Mouse (Mus musculus) gastrocnemius, postnatal 10 days (tissue): ENCODE measurements around the gene Amy1. TPM values are rescaled to one million over a fixed set of nuclear protein-coding genes. Genes with fewer than 3 reads are reported as not detected.
"Not testable (repeated sequence)": the region's sequence is repeated elsewhere in the genome, so short reads cannot be mapped to it uniquely, and the experiment has no call there.

ENCODE experiments used
- DNase-seq: peaks from one replicate; pipeline ENCODE4 v3.0.0; 2021; ENCODE audit warnings: mixed read lengths
- long read RNA-seq, 2 experiments: library from polyadenylated mRNA; stranded (forward); transcript quantifications; one replicate each; pipeline ENCODE4 v2.0.0; 2021
- total RNA-seq, 2 experiments: library from RNA; stranded (reverse); gene quantifications; 2 replicates each; pipeline ENCODE4 v1.2.3; 2021

Gene Amy1
- total RNA-seq, result under 1 TPM; 0.72 to 0.85 TPM
- long read RNA-seq, experiment 1, result 0 reads
- long read RNA-seq, experiment 2, partial matches to known transcripts, result 0 of 1 reads
- long read RNA-seq, experiment 2, other reads (novel, unspliced or antisense), result 0 of 1 reads

DNA sequence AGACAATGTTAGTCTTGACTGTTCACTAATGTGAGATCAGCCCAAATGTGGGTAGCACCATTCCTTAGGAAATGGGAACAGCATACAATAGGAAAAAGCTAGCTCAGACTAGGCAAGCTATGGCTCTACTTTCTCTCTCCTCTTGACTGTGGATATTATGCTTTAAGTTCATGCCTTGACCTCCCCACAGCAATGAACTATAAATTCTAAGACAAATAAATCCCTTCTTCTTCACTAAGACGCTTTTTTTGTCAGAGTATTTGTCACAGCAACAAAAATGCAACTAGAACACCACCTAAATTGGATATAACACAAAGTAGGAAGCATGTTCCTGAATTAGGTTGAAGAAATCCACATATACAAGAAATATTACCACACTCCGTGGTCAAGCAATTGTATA lies at the start of gene Amy1:
Gene Amy1 (minus strand): TSS at position 101 of the 400 bp plus-strand sequence.
- DNase-seq, result no peak

DNA sequence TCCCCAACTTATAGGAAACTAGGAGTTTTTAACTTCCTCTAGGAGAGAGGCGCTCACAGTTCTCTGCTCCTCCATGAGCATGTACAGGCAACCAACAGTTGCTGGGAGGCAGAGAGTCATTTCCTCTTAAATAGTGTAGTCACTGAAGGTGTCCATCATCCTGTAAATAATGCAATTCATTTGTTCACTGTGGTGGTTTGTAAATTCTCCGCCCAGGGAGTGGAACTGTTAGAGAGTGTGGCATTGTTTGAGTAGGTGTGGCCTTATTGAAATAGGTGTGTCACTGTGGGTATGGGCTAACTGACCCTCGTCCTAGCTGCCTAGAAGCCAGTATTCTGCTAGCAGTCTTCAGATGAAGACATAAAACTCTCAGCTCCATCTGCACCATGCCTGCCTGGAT lies 47.8 kb upstream of the Amy1 start:
- DNase-seq, result no peak

DNA sequence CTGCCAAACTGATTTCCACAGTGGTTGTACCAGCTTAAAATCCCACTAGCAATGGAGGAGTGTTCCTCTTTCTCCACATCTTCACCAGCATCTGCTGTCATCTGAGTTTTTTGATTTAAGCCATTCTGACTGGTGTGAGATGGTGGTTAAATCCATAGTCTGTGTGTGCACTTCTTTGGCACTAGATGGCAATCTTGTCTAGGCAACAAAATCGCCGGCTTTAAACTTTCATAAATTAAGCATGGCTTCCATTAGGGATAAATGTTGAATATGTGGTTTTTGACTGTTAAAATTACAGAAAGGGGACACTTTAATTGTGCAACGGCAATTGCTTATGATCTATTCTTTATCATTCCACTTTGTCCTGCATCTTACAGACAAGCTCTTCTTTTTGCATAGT lies 44.9 kb upstream of the Amy1 start:
- not testable (repeated sequence) for DNase-seq

DNA sequence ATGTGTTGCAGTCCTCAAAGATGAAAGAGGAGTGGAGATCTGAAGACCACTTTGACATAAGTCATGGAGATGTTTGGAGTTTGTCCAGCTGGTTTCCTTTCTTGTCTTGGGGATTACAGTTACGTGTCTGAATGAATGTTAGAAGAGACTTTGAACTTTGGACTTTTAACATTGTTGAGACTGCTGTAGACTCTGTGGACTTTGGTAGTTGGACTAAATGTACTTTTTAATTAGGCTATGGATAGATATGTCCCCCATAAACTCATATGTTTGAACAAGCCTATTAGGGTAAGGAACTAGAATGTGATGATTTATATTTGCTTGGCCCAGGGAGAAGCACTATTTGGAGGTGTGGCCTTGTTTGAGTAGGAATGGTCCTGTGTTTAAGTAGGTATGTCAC lies 33.0 kb upstream of the Amy1 start:
- DNase-seq, result no peak

DNA sequence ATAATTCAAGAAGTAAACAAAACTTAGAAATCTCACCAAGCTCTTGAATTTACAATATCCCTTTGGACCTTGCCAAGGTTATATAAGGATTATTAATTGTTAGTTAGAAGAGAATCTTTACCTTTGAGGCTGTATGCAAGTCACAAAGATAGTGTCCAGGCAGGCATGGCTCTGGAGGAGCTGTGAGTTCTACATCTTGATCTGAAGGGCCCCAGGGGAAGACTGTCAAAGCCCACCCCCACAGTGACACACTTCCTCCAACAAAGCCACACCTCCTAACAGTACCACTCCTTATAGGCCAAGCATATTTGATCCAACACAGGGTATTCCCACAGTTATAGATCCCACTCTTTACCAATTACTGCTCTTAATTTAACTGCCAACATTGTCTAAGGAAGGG lies 27.7 kb upstream of the Amy1 start:
- DNase-seq, result no peak

DNA sequence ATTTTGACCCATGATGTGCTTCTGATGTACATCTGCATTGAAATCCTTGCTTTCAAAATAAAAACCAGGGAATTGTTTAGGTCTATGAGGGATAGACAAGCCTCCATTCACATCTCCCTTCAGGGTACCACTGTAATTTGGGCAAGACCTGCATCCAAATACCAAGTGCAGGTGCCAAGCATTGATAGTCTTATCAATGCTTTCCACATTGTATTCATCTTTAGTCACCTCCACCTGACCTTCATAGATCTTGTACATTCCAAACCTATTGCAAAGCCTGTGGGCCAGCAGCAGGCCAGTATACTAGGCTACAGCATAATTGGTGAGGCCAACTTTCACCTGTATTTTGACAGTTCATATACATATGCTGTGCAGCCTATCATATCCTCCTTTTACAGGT lies 25.1 kb upstream of the Amy1 start:
- DNase-seq, result no peak

DNA sequence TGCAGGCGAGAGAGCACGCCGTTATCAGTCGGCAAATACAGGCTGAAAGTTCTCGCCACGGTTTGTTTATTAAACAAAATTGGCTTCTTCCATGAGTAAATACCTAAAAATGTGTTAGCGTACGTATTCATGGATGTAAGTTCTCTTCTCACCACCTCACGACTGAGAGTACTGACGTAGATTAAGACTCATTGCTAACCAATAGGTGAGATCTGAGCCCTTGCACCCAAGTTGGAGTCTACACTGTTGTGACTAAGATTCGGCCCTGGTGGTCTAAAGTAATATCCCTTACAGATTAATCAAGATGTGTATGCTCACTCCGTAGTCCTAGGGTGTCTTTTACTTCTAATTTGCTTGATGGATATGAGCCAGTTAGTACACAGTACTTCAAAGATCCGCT lies 24.1 kb upstream of the Amy1 start:
- DNase-seq, result no peak

DNA sequence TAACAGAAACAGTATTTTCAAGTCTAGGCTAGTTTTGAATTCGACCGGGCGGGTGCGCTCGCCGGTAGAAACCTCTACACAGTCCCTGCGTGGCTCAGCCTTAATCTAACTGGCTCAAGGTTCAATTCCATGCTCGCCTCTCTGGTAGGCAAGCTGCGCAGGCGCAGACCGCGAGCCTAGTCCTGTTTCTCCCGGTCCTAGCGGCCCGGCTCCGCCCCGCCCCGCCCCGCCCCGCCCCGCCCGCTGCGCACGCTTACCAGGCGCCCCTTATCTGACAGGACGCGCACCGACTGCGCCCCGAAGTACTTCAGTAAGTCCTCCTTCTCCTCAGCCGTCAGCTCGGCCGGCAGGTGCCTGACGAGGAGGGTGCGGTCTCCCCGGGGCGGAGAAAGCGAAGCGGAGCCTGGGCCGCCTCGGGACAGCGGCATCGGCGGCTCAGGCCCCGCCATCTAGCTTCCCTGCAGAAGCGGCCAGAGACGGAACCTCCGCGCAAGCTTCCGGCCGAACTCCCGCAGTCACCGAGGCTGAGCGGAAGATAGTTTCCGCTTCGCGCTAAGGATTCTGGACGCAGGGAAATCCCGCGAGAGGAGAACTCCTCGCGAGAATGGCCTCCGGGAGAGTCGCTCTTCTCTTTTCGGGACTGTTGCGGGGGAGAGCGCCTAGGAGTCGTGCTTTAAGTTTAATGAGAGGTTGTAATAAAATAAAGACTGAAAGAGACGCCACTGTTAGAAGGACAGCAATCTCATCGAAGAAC lies 23.3 kb upstream of the Amy1 start, which contains the start of gene Rnpc3:
Gene Rnpc3 (minus strand): TSS at position 544 of the 754 bp plus-strand sequence.
- DNase-seq, result peak; percentile 98

DNA sequence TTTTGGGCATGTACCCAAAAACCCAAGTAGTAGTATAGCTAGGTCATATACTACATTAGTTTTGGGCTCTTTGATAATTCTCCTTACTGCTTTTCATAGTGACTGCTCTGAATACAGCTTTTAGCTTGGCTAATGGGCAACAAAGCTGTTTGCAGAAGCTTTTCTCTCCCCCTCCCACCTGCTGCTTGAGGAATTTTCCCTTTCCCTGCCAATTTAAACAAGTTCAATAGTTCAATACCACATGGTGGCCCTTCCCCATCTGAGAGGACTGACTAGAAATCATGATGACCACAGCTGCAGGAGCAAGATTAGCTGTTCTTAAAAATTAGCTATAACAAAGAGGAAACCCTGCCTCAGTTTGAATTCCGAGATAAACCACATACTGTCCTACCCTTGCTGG lies 15.7 kb downstream of the Amy1 start:
- no peak for DNase-seq

DNA sequence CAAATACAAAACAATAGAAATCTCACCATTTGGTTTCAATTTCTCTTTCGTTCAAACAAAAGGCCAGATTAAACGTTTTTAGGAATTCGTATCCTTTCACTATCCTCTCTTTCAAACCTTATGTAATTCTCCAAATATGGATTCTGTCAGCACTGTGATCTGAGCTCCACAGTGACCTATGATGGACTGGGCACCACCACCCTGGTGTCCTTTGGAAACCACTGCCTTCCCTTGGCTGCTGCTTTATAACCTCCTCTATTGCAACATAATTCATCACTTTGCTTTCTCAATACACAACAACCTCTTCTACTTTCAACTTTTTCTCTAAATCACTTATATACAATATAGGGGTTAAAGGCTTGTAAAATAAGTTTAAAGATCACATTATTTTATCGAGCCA lies 31.9 kb downstream of the Amy1 start:
- no peak for DNase-seq

DNA sequence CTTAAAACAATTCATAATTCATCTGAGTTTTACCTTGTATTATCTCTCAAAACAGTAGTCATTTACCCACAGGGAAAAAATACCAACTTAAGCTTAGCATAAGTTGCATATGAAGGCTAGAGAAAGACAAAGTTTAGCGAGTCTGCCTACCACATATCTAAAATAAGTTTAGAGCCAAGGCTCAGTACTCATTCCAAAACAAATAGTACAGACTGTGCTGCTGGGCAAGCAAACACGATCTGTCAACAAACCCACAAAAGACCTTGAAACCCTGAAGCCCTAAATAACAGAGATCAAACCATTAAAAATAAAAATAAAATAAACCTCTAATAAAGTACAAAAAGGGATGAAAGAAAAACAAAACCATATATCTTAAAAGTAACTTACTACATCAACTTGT lies 32.4 kb downstream of the Amy1 start:
- DNase-seq, result no peak

DNA sequence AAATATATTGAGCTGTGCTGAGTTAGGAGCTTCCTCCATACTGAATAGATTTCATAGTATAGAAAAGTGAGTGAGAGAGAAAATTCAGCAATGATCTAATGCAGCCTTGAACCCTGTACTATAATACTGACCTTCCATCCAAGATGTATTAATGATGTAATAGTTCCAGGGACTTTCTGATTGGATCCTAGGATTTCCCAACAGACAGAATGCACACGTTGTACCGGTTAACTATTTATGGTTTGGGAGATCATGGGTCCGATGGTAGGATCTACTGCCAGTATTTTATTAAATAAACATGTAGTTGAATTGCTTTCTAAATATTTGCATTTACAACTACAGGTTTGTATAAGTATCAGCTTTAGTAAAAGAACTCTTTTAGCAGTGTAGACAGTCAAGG lies 34.3 kb downstream of the Amy1 start:
- DNase-seq, result no peak

DNA sequence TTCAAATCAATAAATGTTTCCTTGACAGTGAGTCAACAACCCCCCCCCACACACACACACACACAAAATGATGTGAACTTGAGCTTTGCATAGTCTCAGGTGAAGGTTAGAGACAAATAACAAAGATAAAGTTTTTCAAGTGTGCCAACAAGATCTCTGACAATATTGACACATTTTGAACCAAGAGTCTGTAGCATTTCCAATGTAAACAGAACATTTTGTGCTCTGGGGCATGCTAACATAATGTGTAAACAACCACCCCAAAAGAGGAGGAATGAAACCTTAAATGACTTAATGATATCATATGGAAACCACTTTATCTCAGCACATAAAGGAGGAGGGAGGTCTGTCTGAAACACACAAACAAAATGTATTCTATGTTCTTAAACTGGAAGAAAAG lies 66.8 kb downstream of the Amy1 start:
- no peak for DNase-seq

DNA sequence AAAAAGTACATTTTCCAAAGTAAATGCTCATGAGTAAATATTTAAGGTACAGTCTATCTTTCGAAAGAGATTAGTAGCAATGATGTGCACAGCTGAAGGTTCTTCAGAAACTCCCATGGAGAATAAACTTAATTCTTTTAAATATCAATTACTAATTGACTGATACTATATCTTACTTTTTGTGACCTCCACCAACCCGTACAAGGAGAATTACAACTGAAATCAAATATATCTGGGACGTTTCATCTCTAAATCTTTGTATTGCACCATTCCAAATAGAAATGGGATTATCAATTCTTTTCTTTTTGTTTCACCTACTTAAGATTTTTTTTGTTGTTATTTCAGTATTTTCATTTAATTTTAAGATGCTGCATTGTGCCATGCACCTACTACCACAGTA lies 74.2 kb downstream of the Amy1 start, which contains the start of gene Amy2a1:
Gene Amy2a1 (minus strand): TSS at position 101 of the 400 bp plus-strand sequence.
- not testable (repeated sequence) for DNase-seq

Other genes with a start within 250 kb of the Amy1 start
- gene Amy2a1, start 74.3 kb downstream of the Amy1 start, total RNA-seq, result not detected
- gene Rnpc3, start 23.4 kb upstream of the Amy1 start, total RNA-seq, result 10 to 100 TPM in 1 of 2 experiments, 1 to 10 TPM in 1; 8.1 to 10.5 TPM